Mouse (Mus musculus) lung, embryonic 14.5 days (tissue): ENCODE measurements at regions not wholly inside any gene's neighbourhood (a gene's known extent, or its start where the extent isn't known, plus 50 kb on each side); places are given as distances from the start of the nearest gene placed in this dataset.
A peak's percentile ranks its signal among the peaks of the same experiment; 100 is the strongest.

Experiments used
- ATAC-seq: fragments of 200-750 bp; cut with Nextera tagmentation; 2 replicates; pipeline ENCODE4 v1.8.0; 2017; ENCODE audit warnings: mild to moderate bottlenecking, moderate TSS enrichment, moderate library complexity; ENCODE audit not compliant: insufficient read depth
- DNase-seq: peaks from one replicate; pipeline ENCODE4 v3.0.0-alpha.2; 2015
- H3K27ac ChIP-seq: fragments of 300-500 bp; sonication (generic); 2 replicates; pipeline ENCODE4 v1.5.1; 2014; ENCODE audit warnings: low read depth, mild to moderate bottlenecking, moderate library complexity
- H3K27me3 ChIP-seq: fragments of 300-500 bp; sonication (generic); 2 replicates; pipeline ENCODE4 v1.6.1; 2014; ENCODE audit warnings: low read length, control low read depth; ENCODE audit not compliant: insufficient read depth
- H3K36me3 ChIP-seq: fragments of 300-500 bp; sonication (generic); 2 replicates; pipeline ENCODE4 v1.6.1; 2014; ENCODE audit warnings: control low read depth; ENCODE audit not compliant: insufficient read depth
- H3K4me1 ChIP-seq: fragments of 300-500 bp; sonication (generic); 2 replicates; pipeline ENCODE4 v1.6.1; 2014; ENCODE audit warnings: antibody characterized with exemption, control low read depth; ENCODE audit not compliant: insufficient read depth
- H3K4me2 ChIP-seq: fragments of 300-500 bp; sonication (generic); 2 replicates; pipeline ENCODE4 v1.6.1; 2014; ENCODE audit warnings: mild to moderate bottlenecking
- H3K4me3 ChIP-seq: fragments of 300-500 bp; sonication (generic); 2 replicates; pipeline ENCODE4 v1.5.1; 2014; ENCODE audit warnings: low read depth, low read length
- H3K9ac ChIP-seq: fragments of 300-500 bp; sonication (generic); 2 replicates; pipeline ENCODE4 v1.6.1; 2014
- H3K9me3 ChIP-seq: fragments of 300-500 bp; sonication (generic); 2 replicates; pipeline ENCODE4 v1.6.1; 2016; ENCODE audit warnings: low read depth, low read length, control low read depth
- CTCF ChIP-seq: IDR thresholded peaks from 2 replicates; pipeline ENCODE4 v1.5.1; 2016; ENCODE audit warnings: antibody characterized with exemption, low read depth
- WGBS: fragments of 180-500 bp; shearing (Covaris S2); extraction: QIAGEN DNeasy Blood & Tissue Kit; methylation state at CpG from one replicate; pipeline ENCODE4 v1.1.7; 2014; 5-methylcytosine and 5-hydroxymethylcytosine counted together

- H3K4me1 ChIP-seq, result no peaks in the 10 kb centered on the region
- TF ChIP-seq CTCF, result no peak
- ATAC-seq, result no peak
- no peaks in the 10 kb centered on the region for H3K27me3 ChIP-seq
- H3K27ac ChIP-seq, result no peak overlapping the region
- no peak overlapping the region for H3K4me2 ChIP-seq
- no peak for DNase-seq
- no peaks in the 10 kb centered on the region for H3K36me3 ChIP-seq
- no peak overlapping the region for H3K9ac ChIP-seq
- WGBS, result 74% methylated on average over 7 of the region's 7 CpGs
- no peak overlapping the region for H3K4me3 ChIP-seq
- no peaks in the 10 kb centered on the region for H3K9me3 ChIP-seq
Observed at GRCm38 (mm10) chr11:23181647-23182046, 74.2 kb upstream of the Xpo1 start.

GRCm38 (mm10) chr11:23185211-23185610 is 70.6 kb upstream of the Xpo1 start:
- H3K36me3 ChIP-seq, result no peaks in the 10 kb centered on the region
- WGBS, result 95% methylated on average over 2 of the region's 2 CpGs

GRCm38 (mm10) chr11:23201701-23202449 is 54.0 kb upstream of the Xpo1 start:
- no peak for ATAC-seq
- H3K4me3 ChIP-seq, result no peak overlapping the region
- WGBS, result 86% methylated on average over 9 of the region's 9 CpGs
- H3K4me2 ChIP-seq, result no peak overlapping the region
- no peak for TF ChIP-seq CTCF
- no peaks in the 10 kb centered on the region for H3K4me1 ChIP-seq
- no peak for DNase-seq
- H3K9ac ChIP-seq, result no peak overlapping the region
- no peaks in the 10 kb centered on the region for H3K9me3 ChIP-seq
- no peak overlapping the region for H3K27ac ChIP-seq
- no peaks in the 10 kb centered on the region for H3K36me3 ChIP-seq
- H3K27me3 ChIP-seq, result no peaks in the 10 kb centered on the region

More at GRCm38 (mm10) chr11:23185211-23185610, 70.6 kb upstream of the Xpo1 start:
- no peak overlapping the region for H3K4me2 ChIP-seq
- TF ChIP-seq CTCF, result peak; percentile 14; the same call in 1 of the 2 replicates
- no peak overlapping the region for H3K27ac ChIP-seq
- no peaks in the 10 kb centered on the region for H3K4me1 ChIP-seq
- no peaks in the 10 kb centered on the region for H3K27me3 ChIP-seq
- DNase-seq (no peak), ATAC-seq (no peak)
- H3K9ac ChIP-seq, result no peak overlapping the region
- H3K4me3 ChIP-seq, result no peak overlapping the region
- no peaks in the 10 kb centered on the region for H3K9me3 ChIP-seq

GRCm38 (mm10) chr11:23203566-23203965 is 52.3 kb upstream of the Xpo1 start:
- H3K27me3 ChIP-seq, result no peaks in the 10 kb centered on the region
- no peak overlapping the region for H3K27ac ChIP-seq
- ATAC-seq (no peak), DNase-seq (no peak)
- H3K4me3 ChIP-seq, result no peak overlapping the region
- no peaks in the 10 kb centered on the region for H3K4me1 ChIP-seq
- no peaks in the 10 kb centered on the region for H3K9me3 ChIP-seq
- no peak for TF ChIP-seq CTCF
- H3K9ac ChIP-seq, result no peak overlapping the region
- WGBS, result 84% methylated on average over 14 of the region's 14 CpGs
- no peaks in the 10 kb centered on the region for H3K36me3 ChIP-seq
- H3K4me2 ChIP-seq, result no peak overlapping the region

GRCm38 (mm10) chr11:23204041-23204440 is 51.8 kb upstream of the Xpo1 start:
- Histone ChIP-seq H3K4me2 (no peak overlapping the region), H3K4me3 (no peak overlapping the region), H3K9me3 (no peaks in the 10 kb centered on the region), H3K27me3 (no peaks in the 10 kb centered on the region), H3K9ac (no peak overlapping the region), H3K27ac (no peak overlapping the region), H3K4me1 (no peaks in the 10 kb centered on the region), H3K36me3 (no peaks in the 10 kb centered on the region)
- no peak for TF ChIP-seq CTCF
- DNase-seq, result no peak
- 52% methylated on average over 12 of the region's 12 CpGs for WGBS
- ATAC-seq, result no peak
